Comparison of ENCODE assay signal across 11 mouse cellular contexts in the genomic region with DNA sequence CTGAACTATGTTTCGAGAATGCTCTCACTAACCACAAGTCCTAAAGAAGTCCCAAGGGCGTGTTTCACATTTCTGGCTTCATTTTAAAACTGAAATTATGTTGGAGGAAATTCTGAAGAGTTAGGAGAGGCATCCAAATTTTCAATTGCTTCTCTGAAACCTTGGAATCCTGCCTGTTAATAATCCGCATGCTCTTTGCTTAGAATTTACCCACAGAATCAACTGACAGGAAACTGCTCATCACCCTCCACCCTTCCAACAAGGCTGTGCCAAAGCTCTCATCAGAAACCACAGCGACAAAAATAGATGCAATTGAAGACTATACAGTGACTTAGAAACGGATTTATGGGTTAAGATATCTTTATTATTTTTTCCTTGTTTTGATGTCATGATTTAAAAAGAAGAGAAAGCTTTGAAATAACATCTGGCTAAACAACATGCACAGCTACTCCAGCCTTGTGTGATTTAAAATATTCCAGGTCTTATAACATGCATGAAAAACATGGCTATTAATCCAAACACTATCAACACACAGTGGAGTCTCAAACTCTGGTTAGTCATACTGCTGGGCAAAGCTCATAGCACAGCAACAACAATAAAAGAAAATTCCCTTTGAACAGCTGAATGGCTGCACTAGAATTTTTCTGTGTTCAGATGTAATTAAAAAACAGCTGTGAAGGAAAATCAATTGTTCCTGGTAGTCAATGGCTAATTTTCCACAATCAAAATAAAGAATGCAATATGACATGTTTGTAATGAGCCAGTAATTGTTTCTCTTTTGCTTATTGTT.
DNase-seq lines count a peak whose midpoint lies in the region; ATAC-seq and TF ChIP-seq lines count a peak whose summit lies in the region.
"Had no signal": no experiment of that assay in that cellular context is flagged by ENCODE, and none has a peak within 500 bp of the region (broad histone marks: within the 10 kb centered on the region; RNA-seq: fewer than 3 reads in every experiment).

No protein-coding gene starts in this region.

- no peak for ATAC-seq in midbrain, postnatal 0 days (ENCODE audit: low FRiP score)
- ATAC-seq in midbrain, embryonic 13.5 days: no peak
- ATAC-seq in kidney, postnatal 0 days (replicated peaks; ENCODE audit: low FRiP score, low read depth): no peak
- no peak for ATAC-seq in intestine, embryonic 15.5 days

- 65% methylated on average over 5 of the region's 5 CpGs for WGBS in midbrain, postnatal 0 days
- 70% methylated on average over 5 of the region's 5 CpGs for WGBS in midbrain, embryonic 13.5 days
- 50% methylated on average over 5 of the region's 5 CpGs for WGBS in kidney, postnatal 0 days
- WGBS in intestine, embryonic 15.5 days: 43% methylated on average over 5 of the region's 5 CpGs

- no peak for TF ChIP-seq CTCF in midbrain, postnatal 0 days (IDR thresholded peaks at IDR 0.05)
- no peak for TF ChIP-seq CTCF in kidney, postnatal 0 days (IDR thresholded peaks at IDR 0.05; ENCODE audit: low read depth)

- H3K27ac ChIP-seq in midbrain, postnatal 0 days (ENCODE audit: low read depth, low read length): no peak overlapping the region
- no peak overlapping the region for H3K27ac ChIP-seq in midbrain, embryonic 13.5 days
- H3K27ac ChIP-seq in kidney, postnatal 0 days: no peak overlapping the region
- no peak overlapping the region for H3K27ac ChIP-seq in intestine, embryonic 15.5 days
- H3K27ac ChIP-seq: embryonic facial prominence, embryonic 12.5 days; stomach, postnatal 0 days had no signal

- no peak overlapping the region for H3K4me3 ChIP-seq in midbrain, postnatal 0 days (ENCODE audit: low read depth, low read length)
- no peak overlapping the region for H3K4me3 ChIP-seq in midbrain, embryonic 13.5 days (replicated peaks)
- H3K4me3 ChIP-seq in kidney, postnatal 0 days (replicated peaks; ENCODE audit: low read depth, low read length): no peak overlapping the region
- no peak overlapping the region for H3K4me3 ChIP-seq in intestine, embryonic 15.5 days (replicated peaks)
- H3K4me3 ChIP-seq: embryonic facial prominence, embryonic 12.5 days had no signal

- no peaks in the 10 kb centered on the region for H3K27me3 ChIP-seq in midbrain, postnatal 0 days (ENCODE audit: insufficient read depth, low read length)
- H3K27me3 ChIP-seq in midbrain, embryonic 13.5 days: no peaks in the 10 kb centered on the region
- no peaks in the 10 kb centered on the region for H3K27me3 ChIP-seq in kidney, postnatal 0 days (ENCODE audit: insufficient read depth, low read length)
- H3K27me3 ChIP-seq in intestine, embryonic 15.5 days (replicated peaks): no peaks in the 10 kb centered on the region
- H3K27me3 ChIP-seq: embryonic facial prominence, embryonic 12.5 days had no signal

- no peak overlapping the region for H3K4me2 ChIP-seq in midbrain, postnatal 0 days (ENCODE audit: low read depth, low read length, poor library complexity, severe bottlenecking)
- no peak overlapping the region for H3K4me2 ChIP-seq in midbrain, embryonic 13.5 days (replicated peaks)
- no peak overlapping the region for H3K4me2 ChIP-seq in kidney, postnatal 0 days (ENCODE audit: low read length)
- H3K4me2 ChIP-seq in intestine, embryonic 15.5 days (replicated peaks): no peak overlapping the region
- H3K4me2 ChIP-seq: embryonic facial prominence, embryonic 12.5 days had no signal

- H3K9me3 ChIP-seq in midbrain, postnatal 0 days (ENCODE audit: low read length): no peaks in the 10 kb centered on the region
- H3K9me3 ChIP-seq in midbrain, embryonic 13.5 days: no peaks in the 10 kb centered on the region
- H3K9me3 ChIP-seq in kidney, postnatal 0 days (replicated peaks; ENCODE audit: low read length): no peaks in the 10 kb centered on the region
- H3K9me3 ChIP-seq in intestine, embryonic 15.5 days: no peaks in the 10 kb centered on the region
- H3K9me3 ChIP-seq: embryonic facial prominence, embryonic 12.5 days had no signal

- peak; percentile 43 for DNase-seq in gastrocnemius, adult 18-20 months (ENCODE audit: low spot score)
- no peak for DNase-seq in gastrocnemius, adult 8-10 months (ENCODE audit: low spot score in 2 of 2)
- DNase-seq in midbrain, postnatal 0 days (ENCODE audit: low spot score): peak; percentile 34
- DNase-seq in kidney, postnatal 0 days (ENCODE audit: low spot score): peak; percentile 84
- peak; percentile 64 for DNase-seq in skeletal muscle tissue, adult 2 months (ENCODE audit: low read depth, low spot score)
- DNase-seq in layer of hippocampus, postnatal 25 days (ENCODE audit: extremely low spot score in 1 of 2, low spot score in 1 of 2): no peak
- DNase-seq: layer of hippocampus, postnatal 36 days had no signal

- H3K9ac ChIP-seq in midbrain, postnatal 0 days (replicated peaks; ENCODE audit: low read length, poor library complexity, severe bottlenecking): no peak overlapping the region
- no peak overlapping the region for H3K9ac ChIP-seq in midbrain, embryonic 13.5 days (replicated peaks)
- H3K9ac ChIP-seq in kidney, postnatal 0 days (ENCODE audit: low read depth, low read length): no peak overlapping the region
- H3K9ac ChIP-seq in intestine, embryonic 15.5 days: no peak overlapping the region
- H3K9ac ChIP-seq: embryonic facial prominence, embryonic 12.5 days had no signal

- H3K36me3 ChIP-seq in midbrain, postnatal 0 days (ENCODE audit: insufficient read depth, low read length): no peaks in the 10 kb centered on the region
- H3K36me3 ChIP-seq in midbrain, embryonic 13.5 days: no peaks in the 10 kb centered on the region
- no peaks in the 10 kb centered on the region for H3K36me3 ChIP-seq in kidney, postnatal 0 days (ENCODE audit: insufficient read depth, low read length)
- H3K36me3 ChIP-seq in intestine, embryonic 15.5 days: no peaks in the 10 kb centered on the region
- H3K36me3 ChIP-seq: embryonic facial prominence, embryonic 12.5 days had no signal

- H3K4me1 ChIP-seq in midbrain, postnatal 0 days (ENCODE audit: insufficient read depth, low read length): no peaks in the 10 kb centered on the region
- H3K4me1 ChIP-seq in midbrain, embryonic 13.5 days (replicated peaks): no peaks in the 10 kb centered on the region
- H3K4me1 ChIP-seq in kidney, postnatal 0 days (replicated peaks; ENCODE audit: insufficient read depth, low read length): no peaks in the 10 kb centered on the region
- H3K4me1 ChIP-seq in intestine, embryonic 15.5 days (replicated peaks): no peaks in the 10 kb centered on the region
- H3K4me1 ChIP-seq: embryonic facial prominence, embryonic 12.5 days had no signal

Comparison
In these comparisons a context has a peak if more than half of its experiments do, and no peak if none do; other contexts are left out.
1. DNase-seq: peak in gastrocnemius, adult 18-20 months (single experiment), midbrain, postnatal 0 days (single experiment), kidney, postnatal 0 days (single experiment) and skeletal muscle tissue, adult 2 months (single experiment); none in gastrocnemius, adult 8-10 months (0 of 2) and layer of hippocampus, postnatal 25 days (0 of 2).